Mouse (Mus musculus): Measurements from ENCODE around the gene Lmntd1.

- TF ChIP-seq POLR2A (IDR thresholded peaks at IDR 0.05; ENCODE audit: insufficient read depth, low read length), result no peak
- TF ChIP-seq CTCF (IDR thresholded peaks at IDR 0.05; ENCODE audit: low read depth, low read length), result no peak
Observed at GRCm38 (mm10) chr6:145324470-145324869, 289.6 kb downstream of the Lmntd1 start.

Data from ES-Bruce4 (cell line).